Mouse (Mus musculus) liver, embryonic 11.5 days (tissue): ENCODE results near the gene Hcrtr1. TPM values are rescaled to one million over a fixed set of nuclear protein-coding genes. Genes with fewer than 3 reads are reported as not detected.
A peak's percentile ranks its signal among the peaks of the same experiment; 100 is the strongest.

Experiments used
- ATAC-seq: fragments of 200-750 bp; cut with Nextera tagmentation; replicated peaks from 2 replicates; pipeline ENCODE4 v1.8.0; 2017; ENCODE audit warnings: moderate number of reproducible peaks, mild to moderate bottlenecking, moderate TSS enrichment, moderate library complexity; ENCODE audit not compliant: low FRiP score
- DNase-seq: peaks from one replicate; pipeline ENCODE4 v3.0.0-alpha.2; 2017; ENCODE audit warnings: low spot score
- H3K27ac ChIP-seq: fragments of 300-500 bp; sonication (generic); 2 replicates; pipeline ENCODE4 v1.5.1; 2014; ENCODE audit warnings: mild to moderate bottlenecking, low read depth, low read length, control low read depth
- H3K27me3 ChIP-seq: fragments of 300-500 bp; sonication (generic); replicated peaks from 2 replicates; pipeline ENCODE4 v1.6.1; 2014; ENCODE audit warnings: low read length, mixed read lengths; ENCODE audit not compliant: control insufficient read depth, insufficient read depth
- H3K36me3 ChIP-seq: fragments of 300-500 bp; sonication (generic); 2 replicates; pipeline ENCODE4 v1.6.1; 2014; ENCODE audit warnings: mild to moderate bottlenecking, low read length, moderate library complexity, mixed read lengths; ENCODE audit not compliant: control insufficient read depth, insufficient read depth
- H3K4me1 ChIP-seq: fragments of 300-500 bp; sonication (generic); replicated peaks from 2 replicates; pipeline ENCODE4 v1.6.1; 2014; ENCODE audit warnings: low read length, mixed read lengths; ENCODE audit not compliant: control insufficient read depth, insufficient read depth
- H3K4me2 ChIP-seq: fragments of 300-500 bp; sonication (generic); 2 replicates; pipeline ENCODE4 v1.6.1; 2014; ENCODE audit warnings: mild to moderate bottlenecking, control low read depth, moderate library complexity
- H3K4me3 ChIP-seq: fragments of 300-500 bp; sonication (generic); 2 replicates; pipeline ENCODE4 v1.5.1; 2014; ENCODE audit warnings: low read depth, low read length, control low read depth
- H3K9ac ChIP-seq: fragments of 300-500 bp; sonication (generic); 2 replicates; pipeline ENCODE4 v1.6.1; 2014; ENCODE audit warnings: low read depth, low read length, control low read depth
- H3K9me3 ChIP-seq: fragments of 300-500 bp; sonication (generic); 2 replicates; pipeline ENCODE4 v1.6.1; 2016; ENCODE audit warnings: low read length, inconsistent platforms, mixed read lengths; ENCODE audit not compliant: control insufficient read depth
- WGBS: fragments of 180-500 bp; shearing (Covaris S2); extraction: QIAGEN DNeasy Blood & Tissue Kit; methylation state at CpG from one replicate; pipeline ENCODE4 v1.1.7; 2014; 5-methylcytosine and 5-hydroxymethylcytosine counted together
- polyA plus RNA-seq: library from polyadenylated mRNA; unstranded; fragments of >200 nt; fragmentation: Nextera tagmentation; extraction: Ambion mirVana; gene quantifications from 2 replicates; pipeline ENCODE4 v1.2.1, GENCODE M21; 2014

Gene Hcrtr1
- polyA plus RNA-seq, 1 experiment from 2014 or later, result 0.12 TPM

GRCm38 (mm10) chr4:130171951-130172765, 33.0 kb upstream of the Hcrtr1 start:
- no peaks in the 10 kb centered on the region for H3K36me3 ChIP-seq
- H3K9ac ChIP-seq, result 0 out of 2 replicates have a peak overlapping the region, but pooled peaks have one; percentile 9
- WGBS, result 53% methylated on average over 11 of the region's 11 CpGs
- H3K9me3 ChIP-seq, result no peaks in the 10 kb centered on the region
- H3K4me1 ChIP-seq, result peaks cover 39% of the 10 kb centered on the region
- H3K27ac ChIP-seq, result peak overlapping the region; percentile 19; the same call in 1 of the 2 replicates
- no peak overlapping the region for H3K4me3 ChIP-seq
- no peak for DNase-seq
- ATAC-seq, result no peak
- H3K27me3 ChIP-seq, result peaks cover 38% of the 10 kb centered on the region
- H3K4me2 ChIP-seq, result peak overlapping the region; percentile 27

GRCm38 (mm10) chr4:130170362-130170761, 31.2 kb upstream of the Hcrtr1 start:
- H3K27me3 ChIP-seq, result peaks cover 45% of the 10 kb centered on the region
- H3K4me3 ChIP-seq, result no peak overlapping the region
- H3K4me1 ChIP-seq, result peaks cover 34% of the 10 kb centered on the region
- H3K4me2 ChIP-seq, result no peak overlapping the region
- H3K36me3 ChIP-seq, result no peaks in the 10 kb centered on the region
- no peaks in the 10 kb centered on the region for H3K9me3 ChIP-seq
- H3K27ac ChIP-seq, result no peak overlapping the region
- DNase-seq (no peak), ATAC-seq (no peak)
- 80% methylated on average over 4 of the region's 4 CpGs for WGBS
- no peak overlapping the region for H3K9ac ChIP-seq

- peaks cover 42% of the 10 kb centered on the region for H3K27me3 ChIP-seq
Measured at GRCm38 (mm10) chr4:130169411-130169971, 30.3 kb upstream of the Hcrtr1 start.

GRCm38 (mm10) chr4:130168280-130169183, 29.4 kb upstream of the Hcrtr1 start:
- no peak overlapping the region for H3K9ac ChIP-seq
- ATAC-seq, result peak; percentile 33; the same call in 1 of the 2 replicates
- no peaks in the 10 kb centered on the region for H3K9me3 ChIP-seq
- H3K27me3 ChIP-seq, result peaks cover 42% of the 10 kb centered on the region
- no peaks in the 10 kb centered on the region for H3K36me3 ChIP-seq
- WGBS, result 43% methylated on average over 16 of the region's 16 CpGs
- DNase-seq, result no peak
- H3K27ac ChIP-seq, result no peak overlapping the region
- no peak overlapping the region for H3K4me3 ChIP-seq
- H3K4me2 ChIP-seq, result no peak overlapping the region; the same call in 1 of the 2 replicates
- peaks cover 23% of the 10 kb centered on the region for H3K4me1 ChIP-seq

More at GRCm38 (mm10) chr4:130169411-130169971, 30.3 kb upstream of the Hcrtr1 start:
- no peaks in the 10 kb centered on the region for H3K9me3 ChIP-seq
- H3K27ac ChIP-seq, result no peak overlapping the region
- H3K4me2 ChIP-seq, result no peak overlapping the region
- DNase-seq (no peak), ATAC-seq (no peak)
- H3K4me1 ChIP-seq, result peaks cover 26% of the 10 kb centered on the region
- WGBS, result 71% methylated on average over 16 of the region's 16 CpGs
- H3K4me3 ChIP-seq, result no peak overlapping the region
- no peak overlapping the region for H3K9ac ChIP-seq
- H3K36me3 ChIP-seq, result no peaks in the 10 kb centered on the region

- Histone ChIP-seq H3K27ac (no peak overlapping the region), H3K36me3 (no peaks in the 10 kb centered on the region), H3K4me1 (peaks cover 26% of the 10 kb centered on the region), H3K9ac (no peak overlapping the region), H3K9me3 (no peaks in the 10 kb centered on the region), H3K4me3 (no peak overlapping the region), H3K27me3 (peaks cover 46% of the 10 kb centered on the region), H3K4me2 (peak overlapping the region; percentile 31; the same call in 1 of the 2 replicates)
- no peak for ATAC-seq
- DNase-seq, result no peak
- 41% methylated on average over 9 of the region's 9 CpGs for WGBS
Measured at GRCm38 (mm10) chr4:130167814-130168213, 28.7 kb upstream of the Hcrtr1 start.

- H3K4me2 ChIP-seq, result peak overlapping the region; percentile 31; the same call in 1 of the 2 replicates
- H3K36me3 ChIP-seq, result no peaks in the 10 kb centered on the region
- peaks cover 24% of the 10 kb centered on the region for H3K4me1 ChIP-seq
- H3K4me3 ChIP-seq, result no peak overlapping the region
- H3K9ac ChIP-seq, result no peak overlapping the region
- 42% methylated on average over 22 of the region's 22 CpGs for WGBS
- ATAC-seq (no peak), DNase-seq (no peak)
- peaks cover 49% of the 10 kb centered on the region for H3K27me3 ChIP-seq
- H3K27ac ChIP-seq, result no peak overlapping the region
- no peaks in the 10 kb centered on the region for H3K9me3 ChIP-seq
Measured at GRCm38 (mm10) chr4:130167321-130167720, 28.2 kb upstream of the Hcrtr1 start.

- Histone ChIP-seq H3K9me3 (no peaks in the 10 kb centered on the region), H3K9ac (no peak overlapping the region), H3K27ac (no peak overlapping the region), H3K36me3 (no peaks in the 10 kb centered on the region), H3K4me2 (no peak overlapping the region), H3K4me1 (peaks cover 18% of the 10 kb centered on the region), H3K27me3 (peaks cover 50% of the 10 kb centered on the region), H3K4me3 (no peak overlapping the region)
- no peak for DNase-seq
- no peak for ATAC-seq
- WGBS, result 79% methylated on average over 8 of the region's 8 CpGs
Measured at GRCm38 (mm10) chr4:130166592-130166991, 27.4 kb upstream of the Hcrtr1 start.

GRCm38 (mm10) chr4:130166061-130166460, 26.9 kb upstream of the Hcrtr1 start:
- Histone ChIP-seq H3K4me3 (no peak overlapping the region), H3K4me2 (no peak overlapping the region), H3K27me3 (peaks cover 54% of the 10 kb centered on the region), H3K27ac (no peak overlapping the region), H3K36me3 (no peaks in the 10 kb centered on the region), H3K9ac (no peak overlapping the region), H3K9me3 (no peaks in the 10 kb centered on the region), H3K4me1 (peaks cover 18% of the 10 kb centered on the region)
- DNase-seq (no peak), ATAC-seq (no peak)
- 72% methylated on average over 18 of the region's 18 CpGs for WGBS
